Mouse (Mus musculus) spleen, adult 2 months (tissue): ENCODE measurements around the gene Drg1.
"Not testable (repeated sequence)": the region's sequence is repeated elsewhere in the genome, so short reads cannot be mapped to it uniquely, and the experiment has no call there.

Source experiments
- CTCF ChIP-seq: fragments of 200-500 bp; IDR thresholded peaks from 2 replicates; pipeline ENCODE4 v1.5.1; 2011; ENCODE audit warnings: mild to moderate bottlenecking, inconsistent platforms; ENCODE audit not compliant: insufficient read depth, insufficient read length, insufficient replicate concordance; ENCODE audit errors: extremely low read depth
- POLR2A ChIP-seq: fragments of 200-500 bp; IDR thresholded peaks from 2 replicates; pipeline ENCODE4 v1.6.1; 2011; ENCODE audit warnings: low read depth, low read length, inconsistent platforms

DNA sequence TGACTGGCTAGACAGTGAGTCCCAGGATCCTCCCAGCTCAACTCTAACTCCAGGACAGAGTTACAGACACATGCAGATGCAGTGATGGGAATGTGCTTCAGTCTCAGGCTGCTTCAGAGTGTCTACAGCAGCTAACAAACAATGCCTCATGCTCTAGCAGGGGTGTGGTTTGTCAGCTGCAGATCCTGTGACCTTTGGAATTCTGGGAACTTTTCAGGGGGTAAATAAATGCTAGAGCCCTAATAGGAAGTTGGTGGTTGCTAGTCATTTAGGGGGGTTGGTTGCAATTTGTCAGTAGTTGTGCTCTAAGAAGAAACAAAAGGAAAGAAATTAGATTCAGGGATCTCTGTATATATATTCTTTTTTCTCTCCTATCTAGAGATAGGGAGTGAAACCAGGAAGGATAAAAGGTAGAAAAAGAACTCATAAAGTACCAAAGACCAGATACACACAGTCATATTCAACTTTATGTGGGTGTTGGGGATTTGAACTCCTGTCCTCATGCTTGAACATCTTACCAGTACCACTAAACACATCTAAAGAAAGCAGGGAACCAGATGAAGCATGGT lies 125.2 kb downstream of the Drg1 start:
- TF ChIP-seq POLR2A, CTCF: not testable (repeated sequence)
